Mouse (Mus musculus) E14TG2a.4 (cell line): ENCODE measurements around the gene Tmem117.

ENCODE experiments used
- H3K27me3 ChIP-seq: 2 replicates; pipeline ENCODE4 v1.6.1; 2014; ENCODE audit warnings: low read length, control low read depth; ENCODE audit not compliant: insufficient read depth
- H3K36me3 ChIP-seq: 2 replicates; pipeline ENCODE4 v1.6.1; 2014; ENCODE audit warnings: low read length, control low read depth; ENCODE audit not compliant: insufficient read depth
- H3K4me1 ChIP-seq: replicated peaks from 2 replicates; pipeline ENCODE4 v1.6.1; 2014; ENCODE audit warnings: low read depth, low read length, control low read depth
- H3K4me3 ChIP-seq: replicated peaks from 2 replicates; pipeline ENCODE4 v1.5.1; 2014; ENCODE audit warnings: mild to moderate bottlenecking, low read length
- H3K9me3 ChIP-seq: 2 replicates; pipeline ENCODE4 v1.6.1; 2014; ENCODE audit warnings: low read length, control low read depth
- CTCF ChIP-seq: conservative IDR thresholded peaks from 2 replicates; pipeline ENCODE4 v1.5.1; 2014; ENCODE audit warnings: low read length
- NANOG ChIP-seq: IDR thresholded peaks from 2 replicates; pipeline ENCODE4 v1.6.1; 2014; ENCODE audit warnings: borderline replicate concordance, low read length, mixed read lengths
- POU5F1 ChIP-seq: IDR thresholded peaks from 2 replicates; pipeline ENCODE4 v1.6.1; 2014; ENCODE audit warnings: low read length, borderline replicate concordance

The Tmem117 gene

GRCm38 (mm10) chr15:94803624-94804342 is 174.8 kb downstream of the Tmem117 start:
- Histone ChIP-seq H3K27me3 (no peaks in the 10 kb centered on the region), H3K9me3 (no peaks in the 10 kb centered on the region)

GRCm38 (mm10) chr15:94806005-94806404 is 177.0 kb downstream of the Tmem117 start:
- Histone ChIP-seq H3K36me3 (no peaks in the 10 kb centered on the region), H3K4me1 (peaks cover 7% of the 10 kb centered on the region), H3K4me3 (no peak overlapping the region), H3K9me3 (no peaks in the 10 kb centered on the region), H3K27me3 (no peaks in the 10 kb centered on the region)
- TF ChIP-seq CTCF (no peak), POU5F1 (no peak), NANOG (no peak)

More at GRCm38 (mm10) chr15:94803624-94804342, 174.8 kb downstream of the Tmem117 start:
- peaks cover 11% of the 10 kb centered on the region for H3K4me1 ChIP-seq
- TF ChIP-seq NANOG (no peak), CTCF (no peak), POU5F1 (no peak)
- H3K36me3 ChIP-seq: no peaks in the 10 kb centered on the region
- no peak overlapping the region for H3K4me3 ChIP-seq

- Histone ChIP-seq H3K4me3 (no peak overlapping the region), H3K4me1 (peaks cover 8% of the 10 kb centered on the region), H3K9me3 (no peaks in the 10 kb centered on the region), H3K36me3 (no peaks in the 10 kb centered on the region), H3K27me3 (no peaks in the 10 kb centered on the region)
- TF ChIP-seq POU5F1: no peak
- TF ChIP-seq NANOG: no peak
- TF ChIP-seq CTCF: no peak
These were observed 182.5 kb downstream of the Tmem117 start for GRCm38 (mm10) chr15:94811550-94811949.

GRCm38 (mm10) chr15:94814213-94815100 is 185.4 kb downstream of the Tmem117 start:
- Histone ChIP-seq H3K36me3 (no peaks in the 10 kb centered on the region), H3K9me3 (no peaks in the 10 kb centered on the region), H3K27me3 (no peaks in the 10 kb centered on the region), H3K4me3 (no peak overlapping the region), H3K4me1 (peaks cover 8% of the 10 kb centered on the region)
- no peak for TF ChIP-seq POU5F1
- TF ChIP-seq NANOG: no peak
- no peak for TF ChIP-seq CTCF

- Histone ChIP-seq H3K4me1 (no peaks in the 10 kb centered on the region), H3K9me3 (no peaks in the 10 kb centered on the region), H3K36me3 (no peaks in the 10 kb centered on the region), H3K4me3 (no peak overlapping the region), H3K27me3 (no peaks in the 10 kb centered on the region)
- TF ChIP-seq NANOG (no peak), CTCF (peak; percentile 20; the same call in 1 of the 2 replicates)
These were observed 206.6 kb downstream of the Tmem117 start for GRCm38 (mm10) chr15:94835634-94836033.

- TF ChIP-seq CTCF: no peak
- TF ChIP-seq POU5F1: no peak
- TF ChIP-seq NANOG: no peak
- H3K4me3 ChIP-seq: no peak overlapping the region
- no peaks in the 10 kb centered on the region for H3K27me3 ChIP-seq
- no peaks in the 10 kb centered on the region for H3K9me3 ChIP-seq
- H3K36me3 ChIP-seq: no peaks in the 10 kb centered on the region
- H3K4me1 ChIP-seq: no peaks in the 10 kb centered on the region
These were observed 209.6 kb downstream of the Tmem117 start for GRCm38 (mm10) chr15:94838646-94839045.

- TF ChIP-seq CTCF: no peak
- no peak for TF ChIP-seq POU5F1
- no peak for TF ChIP-seq NANOG
- Histone ChIP-seq H3K36me3 (no peaks in the 10 kb centered on the region), H3K4me3 (no peak overlapping the region), H3K9me3 (0 out of 2 replicates have a peak, but pooled peaks cover under 1% of the 10 kb centered on the region), H3K4me1 (no peaks in the 10 kb centered on the region), H3K27me3 (no peaks in the 10 kb centered on the region; the same call in 1 of the 2 replicates)
These were observed 218.5 kb downstream of the Tmem117 start for GRCm38 (mm10) chr15:94847501-94847900.

- Histone ChIP-seq H3K36me3 (no peaks in the 10 kb centered on the region), H3K4me3 (no peak overlapping the region), H3K27me3 (no peaks in the 10 kb centered on the region), H3K4me1 (no peaks in the 10 kb centered on the region), H3K9me3 (no peaks in the 10 kb centered on the region)
- TF ChIP-seq CTCF: no peak
- no peak for TF ChIP-seq POU5F1
- TF ChIP-seq NANOG: no peak
These were observed 230.6 kb downstream of the Tmem117 start for GRCm38 (mm10) chr15:94859641-94860040.
